Mouse (Mus musculus): Measurements from ENCODE around the gene Mycl.

DNA sequence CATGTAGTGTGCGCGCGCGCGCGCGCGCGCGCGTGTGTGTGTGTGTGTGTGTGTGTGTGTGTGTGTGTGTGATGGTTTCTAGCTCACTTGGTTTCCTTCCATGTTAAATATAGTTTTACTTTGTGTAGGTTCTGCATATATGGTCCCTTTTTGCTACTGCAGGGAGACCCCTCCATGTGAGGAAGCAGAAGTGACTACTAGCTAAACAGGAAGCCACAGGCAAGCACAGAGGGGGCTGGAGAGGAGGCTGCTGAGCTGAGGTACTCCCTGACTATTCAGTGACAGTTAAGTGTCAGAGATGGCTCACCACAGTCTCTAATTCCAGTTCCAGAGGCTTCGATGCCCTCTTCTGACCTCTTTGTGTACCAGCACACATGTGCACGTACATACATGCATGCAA is 30.7 kb downstream of the Mycl start:
- no peak for TF ChIP-seq CTCF (IDR thresholded peaks at IDR 0.05; ENCODE audit: control insufficient read depth, insufficient read depth, insufficient replicate concordance, low read depth, low read length)
- no peak for TF ChIP-seq POLR2A (IDR thresholded peaks at IDR 0.05; ENCODE audit: control insufficient read depth, low read depth, low read length)

Measured in testis, adult 2 months (tissue).